Mouse (Mus musculus): ENCODE results near the gene Ttyh3. TPM values are rescaled to one million over a fixed set of nuclear protein-coding genes. Genes with fewer than 3 reads are reported as not detected.

Ttyh3 gene
- polyA plus RNA-seq, 1 experiment, result 11.7 TPM

- DNase-seq (ENCODE audit: low spot score), result no peak
Observed at GRCm38 (mm10) chr5:140652587-140652986, 3.8 kb upstream of the Ttyh3 start.

GRCm38 (mm10) chr5:140651231-140651630, 2.4 kb upstream of the Ttyh3 start:
- no peak for DNase-seq (ENCODE audit: low spot score)

GRCm38 (mm10) chr5:140649881-140650414, 1.1 kb upstream of the Ttyh3 start:
- DNase-seq (ENCODE audit: low spot score), result no peak

GRCm38 (mm10) chr5:140649101-140649667, 353 bp upstream of the Ttyh3 start:
- DNase-seq (ENCODE audit: low spot score), result no peak

- peak; percentile 36 for DNase-seq (ENCODE audit: low spot score)
Observed at GRCm38 (mm10) chr5:140647821-140648518, 861 bp downstream of the Ttyh3 start.

- DNase-seq (ENCODE audit: low spot score), result no peak
Observed at GRCm38 (mm10) chr5:140647031-140647760, 1.6 kb downstream of the Ttyh3 start.

GRCm38 (mm10) chr5:140646171-140646570, 2.7 kb downstream of the Ttyh3 start:
- no peak for DNase-seq (ENCODE audit: low spot score)

GRCm38 (mm10) chr5:140645454-140645853, 3.4 kb downstream of the Ttyh3 start:
- no peak for DNase-seq (ENCODE audit: low spot score)

- no peak for DNase-seq (ENCODE audit: low spot score)
Observed at GRCm38 (mm10) chr5:140644702-140645201, 4.1 kb downstream of the Ttyh3 start.

- no peak for DNase-seq (ENCODE audit: low spot score)
Observed at GRCm38 (mm10) chr5:140644263-140644662, 4.6 kb downstream of the Ttyh3 start.

- DNase-seq (ENCODE audit: low spot score), result no peak
Observed at GRCm38 (mm10) chr5:140642076-140642475, 6.8 kb downstream of the Ttyh3 start.

- DNase-seq (ENCODE audit: low spot score), result no peak
Observed at GRCm38 (mm10) chr5:140641254-140641928, 7.4 kb downstream of the Ttyh3 start.

- DNase-seq (ENCODE audit: low spot score), result no peak
Observed at GRCm38 (mm10) chr5:140640812-140641211, 8.0 kb downstream of the Ttyh3 start.

GRCm38 (mm10) chr5:140639871-140640270, 9.0 kb downstream of the Ttyh3 start:
- DNase-seq (ENCODE audit: low spot score), result no peak

- DNase-seq (ENCODE audit: low spot score), result no peak
Observed at GRCm38 (mm10) chr5:140639312-140639711, 9.5 kb downstream of the Ttyh3 start.

GRCm38 (mm10) chr5:140638484-140638883, 10.3 kb downstream of the Ttyh3 start:
- no peak for DNase-seq (ENCODE audit: low spot score)

GRCm38 (mm10) chr5:140637989-140638388, 10.8 kb downstream of the Ttyh3 start:
- no peak for DNase-seq (ENCODE audit: low spot score)

GRCm38 (mm10) chr5:140637058-140637410, 11.8 kb downstream of the Ttyh3 start:
- no peak for DNase-seq (ENCODE audit: low spot score)

- DNase-seq (ENCODE audit: low spot score), result no peak
Observed at GRCm38 (mm10) chr5:140636316-140637057, 12.3 kb downstream of the Ttyh3 start.

GRCm38 (mm10) chr5:140634798-140635722, 13.8 kb downstream of the Ttyh3 start:
- no peak for DNase-seq (ENCODE audit: low spot score)

Data from urinary bladder, adult 2 months (tissue).